In genomic region chr6:29535316-29535715, GRCm38 (mm10) we compare ENCODE assay signal across 11 mouse cellular contexts. TPM values are rescaled to one million over a fixed set of nuclear protein-coding genes. Genes with fewer than 3 reads are reported as not detected.
A peak's percentile ranks its signal among the peaks of the same experiment; 100 is the strongest.
DNase-seq lines count a peak whose midpoint lies in the region; ATAC-seq lines count a peak whose summit lies in the region.
"Had no signal": no experiment of that assay in that cellular context is flagged by ENCODE, and none has a peak within 500 bp of the region (broad histone marks: within the 10 kb centered on the region; RNA-seq: fewer than 3 reads in every experiment).

No protein-coding gene starts in this region.

- H3K4me2 ChIP-seq in heart, embryonic 16.5 days (ENCODE audit: low read depth, low read length) = no peak overlapping the region
- H3K4me2 ChIP-seq: limb, embryonic 15.5 days had no signal

- H3K4me1 ChIP-seq in heart, embryonic 16.5 days (ENCODE audit: control insufficient read depth, insufficient read depth, low read length) = peaks cover 9% of the 10 kb centered on the region; the same call in 1 of the 2 replicates
- H3K4me1 ChIP-seq: limb, embryonic 15.5 days had no signal

- no peak overlapping the region for H3K9ac ChIP-seq in heart, embryonic 16.5 days (ENCODE audit: low read length)
- H3K9ac ChIP-seq: limb, embryonic 15.5 days had no signal

- peak; percentile 70 for ATAC-seq in heart, embryonic 16.5 days (replicated peaks; ENCODE audit: extremely low read depth, insufficient read depth, low FRiP score)

- peak; percentile 15 to 21 for DNase-seq in cerebellum, postnatal 14 days
- no peak for DNase-seq in cerebellum, adult 9-10 months
- DNase-seq in 3134 (ENCODE audit: extremely low read depth, insufficient read length, low spot score) = peak; percentile 19
- DNase-seq in kidney, postnatal 10 days = peak; percentile 74
- DNase-seq in thymus, postnatal 36 days = no peak
- DNase-seq in layer of hippocampus, postnatal 25 days (ENCODE audit: extremely low spot score in 1 of 2, low spot score in 1 of 2) = no peak
- no peak for DNase-seq in embryo, embryonic 9.5 days (ENCODE audit: extremely low spot score)
- DNase-seq: retina, postnatal 1 day had no signal

- no peak overlapping the region for H3K27ac ChIP-seq in heart, embryonic 16.5 days (ENCODE audit: low read length)
- H3K27ac ChIP-seq: limb, embryonic 15.5 days; macrophage had no signal

- H3K9me3 ChIP-seq in heart, embryonic 16.5 days (replicated peaks; ENCODE audit: control insufficient read depth, low read length) = no peaks in the 10 kb centered on the region
- H3K9me3 ChIP-seq: limb, embryonic 15.5 days had no signal

- 0 out of 2 replicates have a peak, but pooled peaks cover 3% of the 10 kb centered on the region for H3K36me3 ChIP-seq in heart, embryonic 16.5 days (ENCODE audit: control insufficient read depth, insufficient read depth)

- 46% methylated on average over 6 of the region's 6 CpGs for WGBS in heart, embryonic 16.5 days

- H3K27me3 ChIP-seq in heart, embryonic 16.5 days (ENCODE audit: control insufficient read depth, insufficient read depth, low read length) = no peaks in the 10 kb centered on the region

- H3K4me3 ChIP-seq in heart, embryonic 16.5 days (ENCODE audit: low read length) = no peak overlapping the region
- H3K4me3 ChIP-seq: limb, embryonic 15.5 days had no signal

RNA-seq across cellular contexts. Expression of gene Irf5, which starts 8.9 kb away (rescaled TPM):
- 5.4 and 5.7 TPM in 2 replicates for polyA plus RNA-seq in heart, embryonic 16.5 days (2015; fragmentation: Nextera tagmentation; extraction: Ambion mirVana)
- total RNA-seq in layer of hippocampus, postnatal 25 days (2021) = 1 to 10 TPM; 3.4 to 4.0 TPM

RNA-seq across cellular contexts. Expression of gene Kcp, which starts 27.6 kb away (rescaled TPM):
- polyA plus RNA-seq in heart, embryonic 16.5 days (2015; fragmentation: Nextera tagmentation; extraction: Ambion mirVana) = 9.2 and 9.5 TPM in 2 replicates
- 1 to 10 TPM; 2.1 to 3.0 TPM for total RNA-seq in layer of hippocampus, postnatal 25 days (2021)
- polyA plus RNA-seq: macrophage had no signal

Comparison
In these comparisons a context has a peak if more than half of its experiments do, and no peak if none do; other contexts are left out.
1. DNase-seq: peak in cerebellum, postnatal 14 days (2 of 2), 3134 (single experiment) and kidney, postnatal 10 days (single experiment); none in cerebellum, adult 9-10 months (single experiment), thymus, postnatal 36 days (0 of 2), layer of hippocampus, postnatal 25 days (0 of 2) and embryo, embryonic 9.5 days (single experiment).